Mouse (Mus musculus) midbrain, embryonic 14.5 days (tissue): ENCODE measurements around the gene Galnt14. TPM values are rescaled to one million over a fixed set of nuclear protein-coding genes. Genes with fewer than 3 reads are reported as not detected.

Experiments used
- ATAC-seq: fragments of 200-750 bp; cut with Nextera tagmentation; 2 replicates; pipeline ENCODE4 v1.8.0; 2017; ENCODE audit warnings: moderate number of reproducible peaks, moderate library complexity; ENCODE audit not compliant: low FRiP score, low TSS enrichment
- DNase-seq: peaks from one replicate; pipeline ENCODE4 v3.0.0-alpha.2; 2015
- H3K27ac ChIP-seq: fragments of 300-500 bp; sonication (generic); replicated peaks from 2 replicates; pipeline ENCODE4 v1.5.1; 2014; ENCODE audit warnings: mild to moderate bottlenecking, low read depth, low read length, moderate library complexity
- H3K27me3 ChIP-seq: fragments of 300-500 bp; sonication (generic); 2 replicates; pipeline ENCODE4 v1.6.1; 2014; ENCODE audit warnings: low read length, control low read depth, mixed read lengths; ENCODE audit not compliant: control insufficient read depth, insufficient read depth
- H3K36me3 ChIP-seq: fragments of 300-500 bp; sonication (generic); 2 replicates; pipeline ENCODE4 v1.6.1; 2014; ENCODE audit warnings: low read length, control low read depth; ENCODE audit not compliant: control insufficient read depth, insufficient read depth
- H3K4me1 ChIP-seq: fragments of 300-500 bp; sonication (generic); 2 replicates; pipeline ENCODE4 v1.6.1; 2014; ENCODE audit warnings: mild to moderate bottlenecking, antibody characterized with exemption, low read length, control low read depth; ENCODE audit not compliant: control insufficient read depth, insufficient read depth
- H3K4me2 ChIP-seq: fragments of 300-500 bp; sonication (generic); 2 replicates; pipeline ENCODE4 v1.6.1; 2014; ENCODE audit warnings: mild to moderate bottlenecking, low read length, moderate library complexity
- H3K4me3 ChIP-seq: fragments of 300-500 bp; sonication (generic); replicated peaks from 2 replicates; pipeline ENCODE4 v1.5.1; 2014; ENCODE audit warnings: low read depth, low read length
- H3K9ac ChIP-seq: fragments of 300-500 bp; sonication (generic); replicated peaks from 2 replicates; pipeline ENCODE4 v1.6.1; 2014; ENCODE audit warnings: mild to moderate bottlenecking, low read length, moderate library complexity
- H3K9me3 ChIP-seq: fragments of 300-500 bp; sonication (generic); 2 replicates; pipeline ENCODE4 v1.6.1; 2016; ENCODE audit warnings: low read length, control low read depth, mixed read lengths; ENCODE audit not compliant: control insufficient read depth
- WGBS: fragments of 180-500 bp; shearing (Covaris S2); extraction: QIAGEN DNeasy Blood & Tissue Kit; methylation state at CpG from one replicate; pipeline ENCODE4 v1.1.7; 2014; 5-methylcytosine and 5-hydroxymethylcytosine counted together
- polyA plus RNA-seq: library from polyadenylated mRNA; unstranded; fragments of >200 nt; fragmentation: Nextera tagmentation; extraction: Ambion mirVana; gene quantifications from 2 replicates; pipeline ENCODE4 v1.2.1, GENCODE M21; 2014

Galnt14 gene
- polyA plus RNA-seq, 1 experiment from 2014 or later = 18.8 TPM

- H3K4me3 ChIP-seq = no peak overlapping the region
- H3K27me3 ChIP-seq = no peaks in the 10 kb centered on the region
- WGBS = 75% methylated on average over 4 of the region's 4 CpGs
- no peaks in the 10 kb centered on the region for H3K4me1 ChIP-seq
- ATAC-seq (no peak), DNase-seq (no peak)
- H3K36me3 ChIP-seq = no peaks in the 10 kb centered on the region
- H3K9me3 ChIP-seq = no peaks in the 10 kb centered on the region
- H3K9ac ChIP-seq = no peak overlapping the region
- H3K27ac ChIP-seq = no peak overlapping the region
- no peak overlapping the region for H3K4me2 ChIP-seq
Observed at GRCm38 (mm10) chr17:73626912-73627311, 83.3 kb downstream of the Galnt14 start.

GRCm38 (mm10) chr17:73620049-73620448, 90.2 kb downstream of the Galnt14 start:
- no peak overlapping the region for H3K4me3 ChIP-seq
- ATAC-seq (no peak), DNase-seq (no peak)
- 0 out of 2 replicates have a peak, but pooled peaks cover 3% of the 10 kb centered on the region for H3K4me1 ChIP-seq
- H3K27ac ChIP-seq = no peak overlapping the region
- H3K36me3 ChIP-seq = no peaks in the 10 kb centered on the region
- no peaks in the 10 kb centered on the region for H3K9me3 ChIP-seq
- H3K9ac ChIP-seq = no peak overlapping the region
- WGBS = 99% methylated on average over 4 of the region's 4 CpGs
- no peaks in the 10 kb centered on the region for H3K27me3 ChIP-seq
- H3K4me2 ChIP-seq = no peak overlapping the region

GRCm38 (mm10) chr17:73602552-73603478, 107.4 kb downstream of the Galnt14 start:
- DNase-seq = no peak
- Histone ChIP-seq H3K4me1 (no peaks in the 10 kb centered on the region), H3K9me3 (no peaks in the 10 kb centered on the region), H3K36me3 (no peaks in the 10 kb centered on the region), H3K27ac (no peak overlapping the region), H3K4me2 (no peak overlapping the region), H3K27me3 (no peaks in the 10 kb centered on the region), H3K4me3 (no peak overlapping the region), H3K9ac (no peak overlapping the region)
- 75% methylated on average over 5 of the region's 5 CpGs for WGBS
- ATAC-seq = no peak

- Histone ChIP-seq H3K4me3 (no peak overlapping the region), H3K9ac (no peak overlapping the region), H3K27me3 (no peaks in the 10 kb centered on the region), H3K4me1 (no peaks in the 10 kb centered on the region), H3K4me2 (no peak overlapping the region), H3K27ac (no peak overlapping the region), H3K36me3 (no peaks in the 10 kb centered on the region), H3K9me3 (no peaks in the 10 kb centered on the region)
- ATAC-seq (no peak), DNase-seq (no peak)
- 56% methylated on average over 6 of the region's 6 CpGs for WGBS
Observed at GRCm38 (mm10) chr17:73599923-73600322, 110.3 kb downstream of the Galnt14 start.

- no peaks in the 10 kb centered on the region for H3K27me3 ChIP-seq
- no peaks in the 10 kb centered on the region for H3K4me1 ChIP-seq
- H3K36me3 ChIP-seq = no peaks in the 10 kb centered on the region
- no peak overlapping the region for H3K27ac ChIP-seq
- DNase-seq (no peak), ATAC-seq (no peak)
- H3K9me3 ChIP-seq = no peaks in the 10 kb centered on the region
- H3K9ac ChIP-seq = no peak overlapping the region
- H3K4me3 ChIP-seq = no peak overlapping the region
- 94% methylated on average over 2 of the region's 2 CpGs for WGBS
- no peak overlapping the region for H3K4me2 ChIP-seq
Observed at GRCm38 (mm10) chr17:73592081-73592480, 118.2 kb downstream of the Galnt14 start.

GRCm38 (mm10) chr17:73587573-73587972, 122.7 kb downstream of the Galnt14 start:
- H3K36me3 ChIP-seq = no peaks in the 10 kb centered on the region
- H3K4me3 ChIP-seq = no peak overlapping the region
- no peak overlapping the region for H3K9ac ChIP-seq
- 0 out of 2 replicates have a peak, but pooled peaks cover 3% of the 10 kb centered on the region for H3K4me1 ChIP-seq
- H3K9me3 ChIP-seq = no peaks in the 10 kb centered on the region
- WGBS = 83% methylated on average over 6 of the region's 6 CpGs
- ATAC-seq (no peak), DNase-seq (no peak)
- H3K27ac ChIP-seq = no peak overlapping the region
- no peaks in the 10 kb centered on the region for H3K27me3 ChIP-seq
- no peak overlapping the region for H3K4me2 ChIP-seq

- no peak overlapping the region for H3K4me2 ChIP-seq
- no peak overlapping the region for H3K4me3 ChIP-seq
- no peaks in the 10 kb centered on the region for H3K4me1 ChIP-seq
- ATAC-seq (no peak), DNase-seq (no peak)
- no peaks in the 10 kb centered on the region for H3K9me3 ChIP-seq
- no peak overlapping the region for H3K27ac ChIP-seq
- no peaks in the 10 kb centered on the region for H3K36me3 ChIP-seq
- no peaks in the 10 kb centered on the region for H3K27me3 ChIP-seq
- 74% methylated on average over 1 of the region's 1 CpGs for WGBS
- no peak overlapping the region for H3K9ac ChIP-seq
Observed at GRCm38 (mm10) chr17:73574186-73574585, 136.1 kb downstream of the Galnt14 start.

- ATAC-seq = no peak
- no peak overlapping the region for H3K4me3 ChIP-seq
- no peaks in the 10 kb centered on the region for H3K27me3 ChIP-seq
- peak overlapping the region; percentile 14; the same call in 1 of the 2 replicates for H3K27ac ChIP-seq
- no peaks in the 10 kb centered on the region for H3K9me3 ChIP-seq
- WGBS = 83% methylated on average over 5 of the region's 5 CpGs
- H3K4me1 ChIP-seq = no peaks in the 10 kb centered on the region
- no peak for DNase-seq
- H3K4me2 ChIP-seq = no peak overlapping the region
- no peak overlapping the region for H3K9ac ChIP-seq
- H3K36me3 ChIP-seq = no peaks in the 10 kb centered on the region
Observed at GRCm38 (mm10) chr17:73572881-73573280, 137.4 kb downstream of the Galnt14 start.

GRCm38 (mm10) chr17:73572440-73572839, 137.8 kb downstream of the Galnt14 start:
- no peaks in the 10 kb centered on the region for H3K27me3 ChIP-seq
- no peaks in the 10 kb centered on the region for H3K36me3 ChIP-seq
- H3K9me3 ChIP-seq = no peaks in the 10 kb centered on the region
- WGBS = 85% methylated on average over 5 of the region's 5 CpGs
- DNase-seq = no peak
- H3K9ac ChIP-seq = no peak overlapping the region
- no peak overlapping the region for H3K4me3 ChIP-seq
- H3K27ac ChIP-seq = no peak overlapping the region
- H3K4me1 ChIP-seq = no peaks in the 10 kb centered on the region
- no peak overlapping the region for H3K4me2 ChIP-seq
- no peak for ATAC-seq
